Comparison of ENCODE assay signal across 8 mouse cellular contexts in the genomic region with DNA sequence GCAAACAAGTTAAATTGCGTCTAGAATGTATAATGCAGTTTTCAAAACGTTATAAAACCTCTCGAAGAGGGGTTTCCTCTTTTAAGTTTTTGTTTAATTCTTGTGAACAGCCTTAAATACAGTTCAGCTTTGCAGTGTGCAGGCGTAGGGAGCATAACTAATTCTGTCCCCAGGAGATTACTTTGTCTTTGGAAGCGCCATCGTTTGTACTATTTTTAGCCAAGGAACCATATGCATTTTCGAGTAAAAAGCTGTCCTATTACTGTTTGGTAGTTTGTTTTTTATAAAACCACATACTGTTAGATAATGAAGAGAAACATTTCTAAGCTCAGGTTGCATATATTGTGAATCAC.
DNase-seq lines count a peak whose midpoint lies in the region; ATAC-seq and TF ChIP-seq lines count a peak whose summit lies in the region.

No protein-coding gene starts in this region.

- no peak for DNase-seq in layer of hippocampus, adult 2 months (ENCODE audit: low spot score in 2 of 2)
- no peak for DNase-seq in layer of hippocampus, adult 9-10 months (ENCODE audit: low spot score)
- no peak for DNase-seq in forebrain, embryonic 10.5 days (ENCODE audit: extremely low spot score, low spot score)
- peak; percentile 24 for DNase-seq in limb, embryonic 10.5 days (ENCODE audit: low spot score)
- DNase-seq in layer of hippocampus, adult 8-10 months (ENCODE audit: low spot score in 2 of 2), result no peak
- DNase-seq in T-cell, adult 2 months (ENCODE audit: low spot score), result no peak
- DNase-seq in spleen, adult 18-20 months, result no peak

- no peaks in the 10 kb centered on the region for H3K36me3 ChIP-seq in forebrain, embryonic 10.5 days (replicated peaks)
- H3K36me3 ChIP-seq in limb, embryonic 10.5 days, result no peaks in the 10 kb centered on the region
- no peaks in the 10 kb centered on the region for H3K36me3 ChIP-seq in neural tube, embryonic 12.5 days

- H3K9ac ChIP-seq in neural tube, embryonic 12.5 days, result no peak overlapping the region

- peak overlapping the region; percentile 67 for H3K27ac ChIP-seq in layer of hippocampus, adult 2 months
- peak overlapping the region; percentile 54; the same call in 1 of the 2 replicates for H3K27ac ChIP-seq in forebrain, embryonic 10.5 days
- peak overlapping the region; percentile 81 for H3K27ac ChIP-seq in limb, embryonic 10.5 days
- H3K27ac ChIP-seq in neural tube, embryonic 12.5 days, result no peak overlapping the region

- H3K4me1 ChIP-seq in forebrain, embryonic 10.5 days, result peaks cover 14% of the 10 kb centered on the region
- H3K4me1 ChIP-seq in limb, embryonic 10.5 days, result peaks cover 13% of the 10 kb centered on the region
- peaks cover 10% of the 10 kb centered on the region; the same call in 1 of the 2 replicates for H3K4me1 ChIP-seq in neural tube, embryonic 12.5 days

- H3K9me3 ChIP-seq in forebrain, embryonic 10.5 days, result no peaks in the 10 kb centered on the region
- no peaks in the 10 kb centered on the region for H3K9me3 ChIP-seq in limb, embryonic 10.5 days (replicated peaks)
- no peaks in the 10 kb centered on the region for H3K9me3 ChIP-seq in neural tube, embryonic 12.5 days

- no peak for ATAC-seq in neural tube, embryonic 12.5 days (ENCODE audit: low FRiP score, low read depth)

- peak overlapping the region; percentile 46 for H3K4me2 ChIP-seq in neural tube, embryonic 12.5 days (replicated peaks)

- no peak for TF ChIP-seq CTCF in layer of hippocampus, adult 2 months (conservative IDR thresholded peaks at IDR 0.05)

- H3K4me3 ChIP-seq in layer of hippocampus, adult 2 months, result peak overlapping the region; percentile 33
- H3K4me3 ChIP-seq in forebrain, embryonic 10.5 days, result peak overlapping the region; percentile 34
- peak overlapping the region; percentile 34 for H3K4me3 ChIP-seq in limb, embryonic 10.5 days
- no peak overlapping the region for H3K4me3 ChIP-seq in neural tube, embryonic 12.5 days

- peaks cover 13% of the 10 kb centered on the region for H3K27me3 ChIP-seq in forebrain, embryonic 10.5 days (ENCODE audit: poor library complexity, severe bottlenecking)
- 0 out of 2 replicates have a peak, but pooled peaks cover 5% of the 10 kb centered on the region for H3K27me3 ChIP-seq in limb, embryonic 10.5 days (ENCODE audit: low read depth, poor library complexity, severe bottlenecking)
- H3K27me3 ChIP-seq in neural tube, embryonic 12.5 days (replicated peaks), result no peaks in the 10 kb centered on the region

- WGBS in forebrain, embryonic 10.5 days, result 50% methylated on average over 7 of the region's 7 CpGs
- 52% methylated on average over 7 of the region's 7 CpGs for WGBS in limb, embryonic 10.5 days
- WGBS in neural tube, embryonic 12.5 days, result 23% methylated on average over 7 of the region's 7 CpGs
